Mouse (Mus musculus) ovary, adult 2 months (tissue): ENCODE data around the gene Lgals3. TPM values are rescaled to one million over a fixed set of nuclear protein-coding genes. Genes with fewer than 3 reads are reported as not detected.

ENCODE experiments used
- polyA plus RNA-seq: library from polyadenylated mRNA; depleted of rRNA; stranded (reverse); fragments of >200 nt; gene quantifications from 2 replicates; pipeline ENCODE4 v1.2.3, GENCODE M21; 2012; rRNA removed

Lgals3 gene
- 134 and 164 TPM in 2 replicates for polyA plus RNA-seq

GRCm38 (mm10) chr14:47367461-47367860 is at the start of gene Lgals3:
Gene Lgals3 (plus strand): TSS chr14:47367751.

GRCm38 (mm10) chr14:47417775-47418665 is 50.5 kb downstream of the Lgals3 start, which contains the start of gene Dlgap5:
Gene Dlgap5 (minus strand): TSS chr14:47418407.

Other genes with a start within 250 kb of the Lgals3 start
- gene Gch1, start 178.3 kb upstream of the Lgals3 start, polyA plus RNA-seq = 26.9 and 34.7 TPM in 2 replicates
- 1.5 and 2.2 TPM in 2 replicates for gene Wdhd1, start 90.9 kb upstream of the Lgals3 start, polyA plus RNA-seq
- 1.6 and 2.1 TPM in 2 replicates for gene Socs4, start 90.8 kb upstream of the Lgals3 start, polyA plus RNA-seq
- 27.5 and 42.8 TPM in 2 replicates for gene Mapk1ip1l, start 69.5 kb upstream of the Lgals3 start, polyA plus RNA-seq
- 1.7 and 2.6 TPM in 2 replicates for gene Dlgap5, start 50.7 kb downstream of the Lgals3 start, polyA plus RNA-seq
- gene Fbxo34, start 82.7 kb downstream of the Lgals3 start, polyA plus RNA-seq = 27.6 and 34.8 TPM in 2 replicates
- 11.6 and 13.5 TPM in 2 replicates for gene Atg14, start 202.9 kb downstream of the Lgals3 start, polyA plus RNA-seq